Mouse (Mus musculus) midbrain, embryonic 14.5 days (tissue): Measurements from ENCODE around the gene Pth. TPM values are rescaled to one million over a fixed set of nuclear protein-coding genes. Genes with fewer than 3 reads are reported as not detected.

Source experiments
- ATAC-seq: fragments of 200-750 bp; cut with Nextera tagmentation; 2 replicates; pipeline ENCODE4 v1.8.0; 2017; ENCODE audit warnings: moderate number of reproducible peaks, moderate library complexity; ENCODE audit not compliant: low FRiP score, low TSS enrichment
- DNase-seq: peaks from one replicate; pipeline ENCODE4 v3.0.0-alpha.2; 2015
- H3K27ac ChIP-seq: fragments of 300-500 bp; sonication (generic); replicated peaks from 2 replicates; pipeline ENCODE4 v1.5.1; 2014; ENCODE audit warnings: mild to moderate bottlenecking, low read depth, low read length, moderate library complexity
- H3K27me3 ChIP-seq: fragments of 300-500 bp; sonication (generic); 2 replicates; pipeline ENCODE4 v1.6.1; 2014; ENCODE audit warnings: low read length, control low read depth, mixed read lengths; ENCODE audit not compliant: control insufficient read depth, insufficient read depth
- H3K36me3 ChIP-seq: fragments of 300-500 bp; sonication (generic); 2 replicates; pipeline ENCODE4 v1.6.1; 2014; ENCODE audit warnings: low read length, control low read depth; ENCODE audit not compliant: control insufficient read depth, insufficient read depth
- H3K4me1 ChIP-seq: fragments of 300-500 bp; sonication (generic); 2 replicates; pipeline ENCODE4 v1.6.1; 2014; ENCODE audit warnings: mild to moderate bottlenecking, antibody characterized with exemption, low read length, control low read depth; ENCODE audit not compliant: control insufficient read depth, insufficient read depth
- H3K4me2 ChIP-seq: fragments of 300-500 bp; sonication (generic); 2 replicates; pipeline ENCODE4 v1.6.1; 2014; ENCODE audit warnings: mild to moderate bottlenecking, low read length, moderate library complexity
- H3K4me3 ChIP-seq: fragments of 300-500 bp; sonication (generic); replicated peaks from 2 replicates; pipeline ENCODE4 v1.5.1; 2014; ENCODE audit warnings: low read depth, low read length
- H3K9ac ChIP-seq: fragments of 300-500 bp; sonication (generic); replicated peaks from 2 replicates; pipeline ENCODE4 v1.6.1; 2014; ENCODE audit warnings: mild to moderate bottlenecking, low read length, moderate library complexity
- H3K9me3 ChIP-seq: fragments of 300-500 bp; sonication (generic); 2 replicates; pipeline ENCODE4 v1.6.1; 2016; ENCODE audit warnings: low read length, control low read depth, mixed read lengths; ENCODE audit not compliant: control insufficient read depth
- WGBS: fragments of 180-500 bp; shearing (Covaris S2); extraction: QIAGEN DNeasy Blood & Tissue Kit; methylation state at CpG from one replicate; pipeline ENCODE4 v1.1.7; 2014; 5-methylcytosine and 5-hydroxymethylcytosine counted together
- polyA plus RNA-seq: library from polyadenylated mRNA; unstranded; fragments of >200 nt; fragmentation: Nextera tagmentation; extraction: Ambion mirVana; gene quantifications from 2 replicates; pipeline ENCODE4 v1.2.1, GENCODE M21; 2014

Pth gene
- polyA plus RNA-seq, 1 experiment from 2014 or later, result not detected

DNA sequence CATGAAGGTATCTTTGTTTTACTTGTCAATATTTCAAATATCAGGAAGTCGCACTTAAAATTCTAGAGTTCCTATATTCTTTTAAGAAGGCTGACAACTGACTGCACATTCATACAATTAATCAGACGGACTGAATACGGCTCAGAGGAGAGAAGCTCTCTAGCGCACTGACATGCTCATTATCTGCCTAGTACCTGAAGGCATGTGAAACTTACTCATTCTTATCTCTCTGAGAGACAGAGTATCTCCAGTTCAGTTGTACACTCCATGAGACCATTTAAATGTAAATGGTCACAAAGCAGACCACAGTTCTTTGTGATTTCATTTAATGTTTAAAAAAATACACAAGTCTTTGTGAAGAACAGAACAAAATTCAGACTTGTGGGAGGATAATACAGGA is 20.9 kb downstream of the Pth start:
- no peaks in the 10 kb centered on the region for H3K36me3 ChIP-seq
- no peaks in the 10 kb centered on the region for H3K9me3 ChIP-seq
- H3K27me3 ChIP-seq, result no peaks in the 10 kb centered on the region
- DNase-seq, result no peak
- H3K27ac ChIP-seq, result no peak overlapping the region
- ATAC-seq, result no peak
- H3K4me3 ChIP-seq, result no peak overlapping the region
- peak overlapping the region; percentile 81 for H3K4me2 ChIP-seq
- 61% methylated on average over 4 of the region's 4 CpGs for WGBS
- H3K4me1 ChIP-seq, result peaks cover 19% of the 10 kb centered on the region
- H3K9ac ChIP-seq, result no peak overlapping the region

DNA sequence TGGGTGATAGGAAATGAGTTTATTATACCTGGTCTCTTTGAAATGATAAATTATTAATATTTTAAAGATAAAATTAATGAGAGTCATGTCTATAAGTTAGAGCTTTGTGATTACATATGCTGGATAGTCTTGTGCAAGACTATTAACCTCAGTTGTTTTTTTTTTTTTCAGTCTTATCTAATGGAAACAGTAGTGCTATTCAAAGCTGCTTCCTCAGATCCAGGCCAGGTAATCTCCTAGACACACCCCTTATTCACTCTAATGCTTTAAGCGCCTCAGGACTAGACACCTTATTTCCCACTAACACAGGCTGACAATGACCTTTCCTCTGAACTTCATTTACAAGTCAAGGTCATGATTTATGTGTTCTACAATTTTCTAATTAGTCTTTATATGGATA is 39.3 kb downstream of the Pth start:
- Histone ChIP-seq H3K9ac (no peak overlapping the region), H3K9me3 (no peaks in the 10 kb centered on the region), H3K36me3 (no peaks in the 10 kb centered on the region), H3K4me2 (no peak overlapping the region), H3K4me3 (no peak overlapping the region), H3K27ac (no peak overlapping the region), H3K27me3 (no peaks in the 10 kb centered on the region), H3K4me1 (no peaks in the 10 kb centered on the region)
- 88% methylated on average over 1 of the region's 1 CpGs for WGBS
- no peak for ATAC-seq
- DNase-seq, result no peak

DNA sequence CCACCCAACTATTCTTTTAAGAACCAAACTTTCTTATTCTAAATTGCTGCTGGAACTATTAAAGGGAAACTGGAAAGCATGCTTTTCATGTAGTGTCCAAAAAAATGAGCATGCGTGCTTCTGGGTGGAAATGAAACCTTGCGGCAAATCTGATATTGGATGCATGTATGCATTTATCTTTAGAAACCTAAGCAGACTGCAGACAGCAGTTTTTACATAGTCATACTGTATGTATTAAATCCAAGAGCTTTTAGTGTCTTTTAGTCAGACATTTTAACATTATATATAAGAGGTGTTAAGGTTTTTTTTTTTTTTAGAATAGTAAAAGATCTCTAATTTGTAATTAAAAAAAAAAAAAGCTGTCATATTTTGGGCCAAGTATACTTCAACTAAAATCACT is 40.7 kb downstream of the Pth start:
- Histone ChIP-seq H3K9ac (no peak overlapping the region), H3K27ac (0 out of 2 replicates have a peak overlapping the region, but pooled peaks have one; percentile 52), H3K27me3 (no peaks in the 10 kb centered on the region), H3K9me3 (no peaks in the 10 kb centered on the region), H3K4me1 (no peaks in the 10 kb centered on the region), H3K36me3 (no peaks in the 10 kb centered on the region), H3K4me2 (peak overlapping the region; percentile 26; the same call in 1 of the 2 replicates), H3K4me3 (no peak overlapping the region)
- DNase-seq (no peak), ATAC-seq (no peak)
- 88% methylated on average over 2 of the region's 2 CpGs for WGBS

DNA sequence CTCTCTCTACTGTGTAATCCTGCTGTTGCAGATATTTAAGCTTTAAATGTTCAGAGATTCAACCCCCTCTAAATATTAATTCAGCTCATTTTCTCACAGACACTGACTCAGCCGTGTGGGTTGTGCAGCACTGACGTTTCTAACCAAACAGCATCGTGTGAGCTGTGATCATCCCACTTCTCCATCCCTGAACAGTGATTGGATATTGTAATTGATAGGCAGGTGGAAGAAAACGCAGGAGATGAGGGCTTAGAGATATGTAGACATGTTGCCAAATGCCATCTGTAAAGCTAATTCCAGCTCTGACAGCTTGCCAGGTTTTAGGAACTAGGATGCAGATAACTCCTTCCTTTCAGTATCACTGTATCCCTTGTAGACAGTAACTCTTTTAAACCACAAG is 41.1 kb downstream of the Pth start:
- Histone ChIP-seq H3K4me2 (peak overlapping the region; percentile 26), H3K9ac (no peak overlapping the region), H3K27me3 (no peaks in the 10 kb centered on the region), H3K9me3 (no peaks in the 10 kb centered on the region), H3K4me3 (no peak overlapping the region), H3K27ac (0 out of 2 replicates have a peak overlapping the region, but pooled peaks have one; percentile 52), H3K36me3 (no peaks in the 10 kb centered on the region), H3K4me1 (no peaks in the 10 kb centered on the region)
- 33% methylated on average over 4 of the region's 4 CpGs for WGBS
- DNase-seq, result peak; percentile 64
- no peak for ATAC-seq

Other genes starting within 250 kb of the Pth start
- gene Arntl, start 181.1 kb downstream of the Pth start, polyA plus RNA-seq, result 16.1 TPM in 2 replicates
- gene Btbd10, start 19.2 kb downstream of the Pth start, polyA plus RNA-seq, result 72.3 and 77.8 TPM in 2 replicates
- 64.9 and 75.5 TPM in 2 replicates for gene Far1, start 125.3 kb upstream of the Pth start, polyA plus RNA-seq